Mouse (Mus musculus) liver, embryonic 12.5 days (tissue): Measurements from ENCODE around the gene Mcoln2. TPM values are rescaled to one million over a fixed set of nuclear protein-coding genes. Genes with fewer than 3 reads are reported as not detected.
A peak's percentile ranks its signal among the peaks of the same experiment; 100 is the strongest.

ENCODE experiments used
- ATAC-seq: fragments of 200-750 bp; cut with Nextera tagmentation; 2 replicates; pipeline ENCODE4 v1.8.0; 2017; ENCODE audit warnings: moderate number of reproducible peaks, mild to moderate bottlenecking, moderate library complexity
- H3K27ac ChIP-seq: fragments of 300-500 bp; sonication (generic); 2 replicates; pipeline ENCODE4 v1.5.1; 2016; ENCODE audit warnings: mild to moderate bottlenecking
- H3K27me3 ChIP-seq: fragments of 300-500 bp; sonication (generic); replicated peaks from 2 replicates; pipeline ENCODE4 v1.6.1; 2016; ENCODE audit warnings: mild to moderate bottlenecking, moderate library complexity
- H3K36me3 ChIP-seq: fragments of 300-500 bp; sonication (generic); 2 replicates; pipeline ENCODE4 v1.6.1; 2016; ENCODE audit warnings: mild to moderate bottlenecking, moderate library complexity
- H3K4me1 ChIP-seq: fragments of 300-500 bp; sonication (generic); 2 replicates; pipeline ENCODE4 v1.6.1; 2016
- H3K4me2 ChIP-seq: fragments of 300-500 bp; sonication (generic); 2 replicates; pipeline ENCODE4 v1.6.1; 2016; ENCODE audit warnings: mild to moderate bottlenecking, moderate library complexity
- H3K4me3 ChIP-seq: fragments of 300-500 bp; sonication (generic); 2 replicates; pipeline ENCODE4 v1.5.1; 2016; ENCODE audit warnings: mild to moderate bottlenecking, moderate library complexity
- H3K9ac ChIP-seq: fragments of 300-500 bp; sonication (generic); 2 replicates; pipeline ENCODE4 v1.6.1; 2016; ENCODE audit warnings: mild to moderate bottlenecking, moderate library complexity
- H3K9me3 ChIP-seq: fragments of 300-500 bp; sonication (generic); replicated peaks from 2 replicates; pipeline ENCODE4 v1.6.1; 2016; ENCODE audit warnings: mild to moderate bottlenecking, moderate library complexity
- WGBS: fragments of 180-500 bp; shearing (Covaris S2); methylation state at CpG from one replicate; pipeline ENCODE4 v1.1.7; 2016; ENCODE audit not compliant: insufficient replicate concordance; 5-methylcytosine and 5-hydroxymethylcytosine counted together
- polyA plus RNA-seq: library from polyadenylated mRNA; unstranded; fragments of >200 nt; fragmentation: Nextera tagmentation; extraction: Ambion mirVana; gene quantifications from 2 replicates; pipeline ENCODE4 v1.2.1, GENCODE M21; 2016

The Mcoln2 gene
- polyA plus RNA-seq, 1 experiment from 2014 or later = 5.4 TPM

DNA sequence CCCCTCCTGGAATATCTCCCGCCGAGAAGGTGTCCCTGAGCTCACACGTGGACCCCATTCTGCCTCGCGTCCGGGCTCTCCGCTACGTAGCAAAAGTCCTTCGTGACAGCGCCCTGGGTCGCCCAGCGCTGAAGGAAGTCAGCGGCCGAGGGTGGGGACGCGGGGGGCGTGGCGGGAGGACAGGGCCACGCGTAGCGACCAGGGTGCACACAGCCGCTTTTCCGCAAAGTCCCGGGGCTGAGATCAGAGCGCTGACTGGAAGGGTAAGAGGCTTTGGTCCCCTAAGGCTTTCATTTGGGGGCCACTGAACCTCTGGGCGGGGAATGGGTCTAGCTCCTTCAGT is 396 bp downstream of the Mcoln2 start:
- H3K9ac ChIP-seq = peak overlapping the region; percentile 45
- peak overlapping the region; percentile 75 for H3K4me2 ChIP-seq

DNA sequence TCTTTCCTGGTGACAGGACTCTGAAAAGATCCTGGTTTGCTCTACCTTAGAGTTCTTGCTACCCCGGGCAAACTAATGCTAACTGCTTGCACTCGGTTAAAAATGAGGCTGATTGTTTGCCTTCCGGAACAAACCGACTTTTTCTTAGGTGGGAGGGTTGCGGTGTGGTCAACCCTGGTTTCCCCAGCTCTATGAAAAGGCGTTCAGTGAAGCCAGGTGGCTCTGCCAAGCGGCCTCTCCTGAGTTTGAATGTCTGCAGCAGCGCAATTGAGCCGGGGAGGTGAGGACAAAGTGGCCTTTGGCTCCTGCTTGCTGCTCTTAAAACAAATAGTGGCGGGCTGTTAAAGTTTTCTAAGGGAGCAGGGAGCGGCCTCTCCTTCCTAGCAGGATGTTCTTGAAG is 927 bp downstream of the Mcoln2 start:
- H3K4me2 ChIP-seq = peak overlapping the region; percentile 75
- H3K9me3 ChIP-seq = no peaks in the 10 kb centered on the region
- no peak overlapping the region for H3K27ac ChIP-seq
- H3K4me1 ChIP-seq = peaks cover 20% of the 10 kb centered on the region
- peak overlapping the region; percentile 53 for H3K4me3 ChIP-seq
- no peak for ATAC-seq
- H3K9ac ChIP-seq = peak overlapping the region; percentile 45
- WGBS = 33% methylated on average over 11 of the region's 11 CpGs
- H3K36me3 ChIP-seq = no peaks in the 10 kb centered on the region
- peaks cover 39% of the 10 kb centered on the region; the same call in 1 of the 2 replicates for H3K27me3 ChIP-seq

More for the DNA sequence above, 396 bp downstream of the Mcoln2 start:
- peak overlapping the region; percentile 53 for H3K4me3 ChIP-seq
- H3K27me3 ChIP-seq = peaks cover 39% of the 10 kb centered on the region; the same call in 1 of the 2 replicates
- H3K4me1 ChIP-seq = peaks cover 20% of the 10 kb centered on the region
- H3K36me3 ChIP-seq = no peaks in the 10 kb centered on the region
- no peaks in the 10 kb centered on the region for H3K9me3 ChIP-seq
- no peak overlapping the region for H3K27ac ChIP-seq
- 1% methylated on average over 26 of the region's 26 CpGs for WGBS
- peak; percentile 57 for ATAC-seq

DNA sequence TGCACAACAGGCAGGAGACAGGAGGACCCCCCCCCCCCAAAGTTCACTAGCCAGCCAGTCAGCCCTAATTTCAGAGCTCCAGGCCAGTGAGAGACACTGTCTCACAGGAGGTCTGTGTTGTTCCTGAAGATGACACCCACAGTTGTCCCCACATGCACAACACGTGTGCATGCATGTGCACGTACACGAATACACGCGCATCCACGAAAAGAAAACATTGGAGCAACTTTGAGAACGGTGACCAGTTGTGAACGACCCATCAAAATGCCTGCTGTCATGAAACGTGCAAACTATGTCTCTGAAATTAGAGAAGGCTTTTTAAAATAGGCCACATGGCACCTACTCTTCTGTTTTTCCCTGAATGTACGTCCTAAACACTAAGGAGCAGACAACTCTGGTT is 1.7 kb downstream of the Mcoln2 start:
- no peak for ATAC-seq
- no peak overlapping the region for H3K9ac ChIP-seq
- H3K27ac ChIP-seq = no peak overlapping the region
- H3K36me3 ChIP-seq = no peaks in the 10 kb centered on the region
- peaks cover 39% of the 10 kb centered on the region; the same call in 1 of the 2 replicates for H3K27me3 ChIP-seq
- no peak overlapping the region for H3K4me3 ChIP-seq
- H3K4me2 ChIP-seq = peak overlapping the region; percentile 75; the same call in 1 of the 2 replicates
- H3K9me3 ChIP-seq = no peaks in the 10 kb centered on the region
- peaks cover 15% of the 10 kb centered on the region; the same call in 1 of the 2 replicates for H3K4me1 ChIP-seq
- WGBS = 80% methylated on average over 10 of the region's 10 CpGs

DNA sequence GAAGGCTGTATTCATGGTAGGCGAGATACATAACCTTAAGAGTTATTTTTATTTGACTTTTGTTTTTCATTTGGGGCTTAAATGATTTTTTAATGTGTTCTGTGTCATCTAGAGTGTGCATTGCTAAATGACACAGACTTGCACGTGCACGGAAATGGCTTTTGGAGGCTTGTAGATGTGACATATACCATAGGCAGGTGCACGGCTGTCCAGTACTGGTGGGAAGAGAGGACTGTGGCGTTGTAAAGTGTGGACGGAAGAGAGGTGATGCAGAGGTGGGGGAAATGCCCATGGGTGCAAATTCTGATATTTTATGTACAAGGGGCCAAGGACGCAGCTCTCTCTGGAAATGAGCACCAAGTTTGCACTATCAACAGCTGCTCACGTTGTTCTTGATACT is 2.1 kb downstream of the Mcoln2 start:
- ATAC-seq = no peak
- Histone ChIP-seq H3K4me1 (0 out of 2 replicates have a peak, but pooled peaks cover 15% of the 10 kb centered on the region), H3K27me3 (peaks cover 39% of the 10 kb centered on the region; the same call in 1 of the 2 replicates), H3K27ac (no peak overlapping the region), H3K36me3 (no peaks in the 10 kb centered on the region), H3K4me2 (no peak overlapping the region), H3K9ac (no peak overlapping the region), H3K9me3 (no peaks in the 10 kb centered on the region), H3K4me3 (no peak overlapping the region)
- 69% methylated on average over 8 of the region's 8 CpGs for WGBS

- Histone ChIP-seq H3K36me3 (no peaks in the 10 kb centered on the region), H3K27ac (no peak overlapping the region), H3K4me1 (0 out of 2 replicates have a peak, but pooled peaks cover 15% of the 10 kb centered on the region), H3K4me2 (no peak overlapping the region), H3K9ac (no peak overlapping the region), H3K4me3 (no peak overlapping the region), H3K9me3 (no peaks in the 10 kb centered on the region), H3K27me3 (peaks cover 39% of the 10 kb centered on the region; the same call in 1 of the 2 replicates)
- 73% methylated on average over 8 of the region's 8 CpGs for WGBS
- ATAC-seq = no peak
These were observed 2.7 kb downstream of the Mcoln2 start for GRCm38 (mm10) chr3:146152348-146152747.

GRCm38 (mm10) chr3:146152913-146153312 is 3.3 kb downstream of the Mcoln2 start:
- Histone ChIP-seq H3K36me3 (no peaks in the 10 kb centered on the region), H3K4me1 (0 out of 2 replicates have a peak, but pooled peaks cover 15% of the 10 kb centered on the region), H3K9ac (no peak overlapping the region), H3K9me3 (no peaks in the 10 kb centered on the region), H3K4me3 (no peak overlapping the region), H3K27me3 (peaks cover 39% of the 10 kb centered on the region; the same call in 1 of the 2 replicates), H3K4me2 (no peak overlapping the region), H3K27ac (no peak overlapping the region)
- 65% methylated on average over 2 of the region's 2 CpGs for WGBS
- ATAC-seq = no peak

GRCm38 (mm10) chr3:146153862-146154611 is 4.4 kb downstream of the Mcoln2 start:
- 0 out of 2 replicates have a peak overlapping the region, but pooled peaks have one; percentile 8 for H3K4me2 ChIP-seq
- 30% methylated on average over 12 of the region's 12 CpGs for WGBS
- H3K9ac ChIP-seq = no peak overlapping the region
- H3K27me3 ChIP-seq = peaks cover 37% of the 10 kb centered on the region; the same call in 1 of the 2 replicates
- H3K27ac ChIP-seq = no peak overlapping the region
- H3K9me3 ChIP-seq = no peaks in the 10 kb centered on the region
- H3K4me1 ChIP-seq = 0 out of 2 replicates have a peak, but pooled peaks cover 15% of the 10 kb centered on the region
- no peaks in the 10 kb centered on the region for H3K36me3 ChIP-seq
- H3K4me3 ChIP-seq = no peak overlapping the region
- no peak for ATAC-seq

GRCm38 (mm10) chr3:146155628-146156576 is 6.3 kb downstream of the Mcoln2 start:
- no peak overlapping the region for H3K9ac ChIP-seq
- 0 out of 2 replicates have a peak, but pooled peaks have one; percentile 24 for ATAC-seq
- no peaks in the 10 kb centered on the region for H3K36me3 ChIP-seq
- 0 out of 2 replicates have a peak, but pooled peaks cover 7% of the 10 kb centered on the region for H3K4me1 ChIP-seq
- no peaks in the 10 kb centered on the region for H3K9me3 ChIP-seq
- H3K27ac ChIP-seq = no peak overlapping the region
- WGBS = 43% methylated on average over 13 of the region's 13 CpGs
- H3K4me2 ChIP-seq = no peak overlapping the region
- no peak overlapping the region for H3K4me3 ChIP-seq
- H3K27me3 ChIP-seq = peaks cover 18% of the 10 kb centered on the region; the same call in 1 of the 2 replicates

- Histone ChIP-seq H3K36me3 (no peaks in the 10 kb centered on the region), H3K27ac (no peak overlapping the region), H3K4me2 (no peak overlapping the region), H3K4me1 (0 out of 2 replicates have a peak, but pooled peaks cover 7% of the 10 kb centered on the region), H3K4me3 (no peak overlapping the region), H3K9ac (no peak overlapping the region), H3K9me3 (no peaks in the 10 kb centered on the region), H3K27me3 (peaks cover 9% of the 10 kb centered on the region; the same call in 1 of the 2 replicates)
- ATAC-seq = no peak
- WGBS = 57% methylated on average over 2 of the region's 2 CpGs
These were observed 7.2 kb downstream of the Mcoln2 start for GRCm38 (mm10) chr3:146156811-146157210.

- Histone ChIP-seq H3K9me3 (no peaks in the 10 kb centered on the region), H3K27ac (no peak overlapping the region), H3K9ac (no peak overlapping the region), H3K36me3 (no peaks in the 10 kb centered on the region), H3K4me3 (no peak overlapping the region), H3K4me1 (0 out of 2 replicates have a peak, but pooled peaks cover 7% of the 10 kb centered on the region), H3K4me2 (no peak overlapping the region), H3K27me3 (peaks cover 1% of the 10 kb centered on the region; the same call in 1 of the 2 replicates)
- ATAC-seq = no peak
- 49% methylated on average over 4 of the region's 4 CpGs for WGBS
These were observed 8.4 kb downstream of the Mcoln2 start for GRCm38 (mm10) chr3:146158039-146158438.

- no peak for ATAC-seq
- H3K27me3 ChIP-seq = no peaks in the 10 kb centered on the region
- no peaks in the 10 kb centered on the region for H3K9me3 ChIP-seq
- H3K27ac ChIP-seq = no peak overlapping the region
- H3K36me3 ChIP-seq = no peaks in the 10 kb centered on the region
- no peaks in the 10 kb centered on the region for H3K4me1 ChIP-seq
- no peak overlapping the region for H3K4me2 ChIP-seq
- no peak overlapping the region for H3K9ac ChIP-seq
- WGBS = 80% methylated on average over 2 of the region's 2 CpGs
- H3K4me3 ChIP-seq = no peak overlapping the region
These were observed 9.7 kb downstream of the Mcoln2 start for GRCm38 (mm10) chr3:146159360-146159759.
